Mouse (Mus musculus) right cerebral cortex, adult 18-20 months (tissue): ENCODE measurements around the gene Nanos1.

Experiments
- DNase-seq: peaks from one replicate; pipeline ENCODE4 v3.0.0; 2022; ENCODE audit warnings: mixed read lengths

The Nanos1 gene

GRCm38 (mm10) chr19:60755438-60756191 lies at the start of gene Nanos1:
Nanos1 (plus strand) TSS chr19:60755987.
- peak; percentile 95 for DNase-seq

- no peak for DNase-seq
Observed at GRCm38 (mm10) chr19:60709193-60709900, 46.4 kb upstream of the Nanos1 start.

GRCm38 (mm10) chr19:60710196-60710595 lies 45.6 kb upstream of the Nanos1 start:
- no peak for DNase-seq

- DNase-seq: no peak
Observed at GRCm38 (mm10) chr19:60712577-60712976, 43.2 kb upstream of the Nanos1 start.

GRCm38 (mm10) chr19:60716381-60716780 lies 39.4 kb upstream of the Nanos1 start:
- DNase-seq: no peak

- peak; percentile 21 for DNase-seq
Observed at GRCm38 (mm10) chr19:60730281-60730852, 25.4 kb upstream of the Nanos1 start.

- no peak for DNase-seq
Observed at GRCm38 (mm10) chr19:60731299-60731698, 24.5 kb upstream of the Nanos1 start.

GRCm38 (mm10) chr19:60731966-60732365 lies 23.8 kb upstream of the Nanos1 start:
- no peak for DNase-seq

GRCm38 (mm10) chr19:60740560-60740959 lies 15.2 kb upstream of the Nanos1 start:
- DNase-seq: no peak

- DNase-seq: no peak
Observed at GRCm38 (mm10) chr19:60743767-60744547, 11.8 kb upstream of the Nanos1 start.

GRCm38 (mm10) chr19:60747801-60748200 lies 8.0 kb upstream of the Nanos1 start:
- DNase-seq: no peak

- DNase-seq: peak; percentile 76
Observed at GRCm38 (mm10) chr19:60756192-60757098, 658 bp downstream of the Nanos1 start.

GRCm38 (mm10) chr19:60757099-60757785 lies 1.5 kb downstream of the Nanos1 start:
- no peak for DNase-seq

GRCm38 (mm10) chr19:60758896-60759835 lies 3.4 kb downstream of the Nanos1 start:
- DNase-seq: no peak

GRCm38 (mm10) chr19:60773366-60773765 lies 17.6 kb downstream of the Nanos1 start:
- no peak for DNase-seq

- DNase-seq: no peak
Observed at GRCm38 (mm10) chr19:60782034-60782433, 26.2 kb downstream of the Nanos1 start.

- DNase-seq: no peak
Observed at GRCm38 (mm10) chr19:60784712-60785111, 28.9 kb downstream of the Nanos1 start.

GRCm38 (mm10) chr19:60787465-60788150 lies 31.8 kb downstream of the Nanos1 start:
- no peak for DNase-seq

GRCm38 (mm10) chr19:60788214-60788960 lies 32.6 kb downstream of the Nanos1 start:
- no peak for DNase-seq
